Mouse (Mus musculus): Measurements from ENCODE around the gene Anapc2.

The Anapc2 gene

GRCm38 (mm10) chr2:25267241-25267640, 5.0 kb upstream of the Anapc2 start:
- no peak for DNase-seq (ENCODE audit: low spot score in 2 of 2)

DNA sequence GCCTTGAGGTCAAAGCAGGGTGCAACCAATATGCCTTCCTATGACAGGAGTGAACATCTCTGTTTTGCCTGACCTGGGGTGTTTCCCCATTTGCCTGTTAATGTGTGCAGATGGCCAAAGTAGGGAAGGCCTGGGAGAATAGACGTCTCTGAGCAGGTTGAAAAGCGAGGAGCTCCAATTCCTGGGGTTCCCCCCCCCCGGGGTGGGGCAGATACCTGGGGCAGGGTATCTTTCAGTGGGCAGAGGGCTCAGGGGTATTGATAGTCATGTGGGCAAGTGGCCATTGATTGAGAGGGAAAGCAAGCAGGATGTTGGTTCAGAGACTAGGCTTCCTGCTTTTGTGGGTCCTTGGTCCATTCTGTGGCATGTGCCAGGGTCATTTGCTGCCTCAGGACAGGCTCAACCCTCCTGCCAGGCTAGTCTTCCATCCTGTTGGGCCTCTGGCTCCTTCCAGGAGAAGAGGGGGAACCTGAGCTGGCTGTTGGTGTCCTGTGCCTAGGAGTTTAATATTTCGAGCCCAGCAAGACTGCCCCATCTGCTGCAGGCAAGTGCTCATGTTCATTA, 4.5 kb upstream of the Anapc2 start:
- no peak for DNase-seq (ENCODE audit: low spot score in 2 of 2)

- no peak for DNase-seq (ENCODE audit: low spot score in 2 of 2)
These were observed 237 bp downstream of the Anapc2 start for GRCm38 (mm10) chr2:25272515-25272914.

- no peak for DNase-seq (ENCODE audit: low spot score in 2 of 2)
These were observed 732 bp downstream of the Anapc2 start for GRCm38 (mm10) chr2:25273010-25273409.

GRCm38 (mm10) chr2:25278928-25279882, 6.9 kb downstream of the Anapc2 start:
- peak; percentile 85 to 94 for DNase-seq (ENCODE audit: low spot score in 2 of 2)

DNA sequence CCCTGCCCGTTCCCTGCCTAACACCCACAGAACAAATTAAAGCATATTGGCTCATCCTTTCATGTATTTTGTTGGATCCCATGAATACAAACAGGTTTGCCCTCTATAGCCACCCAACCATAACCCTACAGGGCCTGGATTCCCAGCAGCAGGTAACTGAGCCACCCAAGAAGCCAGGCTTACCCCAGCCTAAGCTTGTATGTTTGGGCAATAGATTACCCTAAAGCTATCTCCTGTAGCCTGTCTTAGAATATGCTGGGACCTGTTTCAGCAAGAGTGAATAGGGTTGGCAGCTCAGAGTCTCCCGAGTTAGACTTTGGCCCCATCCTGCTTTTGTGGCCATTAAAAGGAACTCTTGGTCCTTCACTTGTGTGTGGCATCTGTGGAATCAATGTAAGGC, 13.3 kb downstream of the Anapc2 start:
- no peak for DNase-seq (ENCODE audit: low spot score in 2 of 2)

DNA sequence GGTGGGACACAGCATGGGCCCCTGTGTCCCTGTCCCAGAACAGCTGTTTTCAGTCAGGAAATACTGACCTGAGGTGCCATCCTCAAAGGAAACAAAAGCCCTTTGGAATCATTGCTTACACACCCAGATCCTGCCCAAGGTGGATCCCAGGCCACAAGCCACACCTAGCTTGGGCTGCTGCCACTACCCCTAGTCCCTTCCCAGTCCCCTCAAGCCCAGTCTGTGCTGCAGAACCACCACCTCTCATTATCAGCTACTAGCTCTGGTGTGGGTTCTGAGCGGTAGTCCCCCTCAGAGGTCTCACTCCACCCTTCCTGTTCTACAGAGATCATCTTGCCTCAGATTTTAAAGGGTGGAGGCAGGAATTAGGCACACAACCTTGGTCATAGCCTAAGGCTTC, 14.0 kb downstream of the Anapc2 start:
- no peak for DNase-seq (ENCODE audit: low spot score in 2 of 2)

GRCm38 (mm10) chr2:25286837-25287636, 14.8 kb downstream of the Anapc2 start:
- DNase-seq (ENCODE audit: low spot score in 2 of 2), result no peak

DNA sequence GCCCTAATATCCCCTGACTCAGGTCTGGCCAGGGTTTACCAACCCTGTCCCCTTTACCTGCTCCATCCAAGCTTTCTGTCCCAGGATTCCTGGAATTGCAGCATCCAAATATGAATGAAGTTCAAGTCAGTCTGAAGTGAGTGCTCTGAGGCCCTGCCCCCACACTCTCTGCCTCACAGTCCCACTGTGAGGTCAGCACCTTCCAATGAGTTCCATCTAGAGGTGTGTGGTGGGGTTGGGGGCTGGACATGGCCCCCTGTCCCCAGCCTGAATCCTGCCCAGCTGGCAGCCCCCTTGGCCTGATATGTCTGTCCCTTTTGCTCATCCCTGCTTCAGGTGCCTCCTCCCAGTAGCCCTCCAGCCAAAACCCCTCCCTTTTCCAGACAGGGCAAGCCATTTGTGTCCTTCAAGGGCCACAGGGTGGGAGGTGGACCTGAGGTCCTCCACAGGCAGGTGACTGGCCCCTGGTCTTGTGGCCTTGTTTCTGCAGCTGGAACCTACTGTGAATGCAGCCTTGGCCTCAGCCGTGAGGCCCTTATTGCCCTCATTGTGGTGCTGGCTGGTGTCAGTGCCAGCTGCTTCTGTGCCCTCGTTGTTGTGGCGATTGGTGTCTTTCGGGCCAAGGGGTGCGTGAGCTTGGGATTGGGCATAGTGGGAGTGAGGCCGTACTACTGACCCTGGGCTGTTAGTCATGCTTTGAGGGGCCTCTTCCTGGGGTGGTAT, 15.8 kb downstream of the Anapc2 start, which contains the start of gene Tmem210:
Tmem210 (plus strand) TSS at position 219 of the 723 bp plus-strand sequence.
- DNase-seq (ENCODE audit: low spot score in 2 of 2), result no peak

- no peak for DNase-seq (ENCODE audit: low spot score in 2 of 2)
These were observed 16.6 kb downstream of the Anapc2 start for GRCm38 (mm10) chr2:25288734-25289345.

GRCm38 (mm10) chr2:25289651-25290050, 17.4 kb downstream of the Anapc2 start, which contains the start of gene Lrrc26:
Gene Lrrc26 (plus strand): TSS chr2:25289915.
- no peak for DNase-seq (ENCODE audit: low spot score in 2 of 2)

- no peak for DNase-seq (ENCODE audit: low spot score in 2 of 2)
These were observed 18.0 kb downstream of the Anapc2 start for GRCm38 (mm10) chr2:25290101-25290815.

DNA sequence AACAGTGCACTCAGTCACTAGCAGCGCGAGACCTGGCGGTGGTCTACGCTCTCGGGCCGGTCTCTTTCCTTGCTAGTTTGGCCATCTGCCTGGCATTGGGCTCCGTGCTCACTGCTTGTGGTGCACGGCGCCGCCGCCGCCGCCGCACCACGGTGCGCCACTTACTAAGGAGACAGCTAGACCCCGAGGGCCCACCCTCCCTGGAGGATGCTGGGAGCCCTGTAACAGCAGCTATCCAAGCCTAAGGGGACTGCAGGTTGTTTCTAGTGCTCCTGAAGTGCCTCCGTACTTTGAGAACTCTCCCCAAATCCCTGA, 18.5 kb downstream of the Anapc2 start:
- no peak for DNase-seq (ENCODE audit: low spot score in 2 of 2)

GRCm38 (mm10) chr2:25291184-25292053, 19.1 kb downstream of the Anapc2 start:
- no peak for DNase-seq (ENCODE audit: low spot score in 2 of 2)

- DNase-seq (ENCODE audit: low spot score in 2 of 2), result no peak
These were observed 19.8 kb downstream of the Anapc2 start for GRCm38 (mm10) chr2:25292054-25292544.

- peak; percentile 67 to 91 for DNase-seq (ENCODE audit: low spot score in 2 of 2)
These were observed 20.6 kb downstream of the Anapc2 start for GRCm38 (mm10) chr2:25292856-25293255.

DNA sequence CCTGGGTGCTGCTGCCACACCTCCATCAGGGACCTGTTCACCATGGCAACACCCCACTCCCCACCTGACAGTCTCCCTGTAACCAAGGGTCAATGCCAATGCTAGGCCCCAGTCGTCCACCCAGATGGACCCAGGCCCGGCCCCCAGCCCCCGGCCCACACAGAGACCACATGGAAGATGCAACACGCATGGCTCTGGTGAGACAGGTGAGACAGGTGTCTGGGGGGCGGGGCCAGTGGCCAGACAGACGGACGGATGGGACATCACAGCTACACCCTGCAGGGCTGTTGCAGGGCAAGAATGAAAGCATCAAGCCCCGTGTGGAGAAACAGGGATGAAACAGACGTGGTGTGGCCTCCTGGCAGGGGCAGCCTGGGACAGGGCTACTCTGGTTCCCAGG, 21.4 kb downstream of the Anapc2 start:
- no peak for DNase-seq (ENCODE audit: low spot score in 2 of 2)

DNA sequence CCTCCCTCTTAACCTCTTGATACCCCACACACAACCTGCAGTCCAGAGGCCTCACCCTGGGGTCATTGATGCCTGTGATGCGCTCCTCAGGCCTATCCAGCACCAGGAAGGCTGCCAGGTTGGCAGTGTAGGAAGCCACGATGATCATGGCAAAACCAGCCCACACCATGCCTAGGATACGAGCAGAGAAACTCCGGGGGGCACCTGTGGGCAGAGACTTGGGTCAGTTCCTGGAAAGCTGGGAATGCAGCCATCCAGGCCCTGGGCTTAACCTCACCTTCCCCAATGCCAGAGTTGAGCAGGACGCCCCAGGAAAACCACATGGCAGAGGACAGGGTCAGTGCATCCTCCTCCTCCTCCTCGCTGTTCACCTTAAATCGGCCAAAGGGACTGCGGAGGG, 24.8 kb downstream of the Anapc2 start:
- DNase-seq (ENCODE audit: low spot score in 2 of 2), result no peak

- no peak for DNase-seq (ENCODE audit: low spot score in 2 of 2)
These were observed 25.8 kb downstream of the Anapc2 start for GRCm38 (mm10) chr2:25298046-25298445.
